18 mouse cellular contexts compared by ENCODE assay signal in genomic region chr5:112218679-112219078, GRCm38 (mm10). TPM values are rescaled to one million over a fixed set of nuclear protein-coding genes. Genes with fewer than 3 reads are reported as not detected.
A peak's percentile ranks its signal among the peaks of the same experiment; 100 is the strongest.
DNase-seq lines count a peak whose midpoint lies in the region; ATAC-seq lines count a peak whose summit lies in the region.
"Had no signal": no experiment of that assay in that cellular context is flagged by ENCODE, and none has a peak within 500 bp of the region (broad histone marks: within the 10 kb centered on the region; RNA-seq: fewer than 3 reads in every experiment).

No protein-coding gene starts in this region.

- peak overlapping the region; percentile 41; the same call in 1 of the 2 replicates for H3K27ac ChIP-seq in forebrain, embryonic 10.5 days
- no peak overlapping the region for H3K27ac ChIP-seq in forebrain, embryonic 16.5 days (ENCODE audit: low read length)
- H3K27ac ChIP-seq in hindbrain, embryonic 11.5 days (ENCODE audit: low read depth, low read length) = peak overlapping the region; percentile 55; the same call in 1 of the 2 replicates
- no peak overlapping the region for H3K27ac ChIP-seq in hindbrain, embryonic 16.5 days (ENCODE audit: low read depth, low read length)
- H3K27ac ChIP-seq in midbrain, embryonic 10.5 days (replicated peaks) = peak overlapping the region; percentile 80; the same call in 1 of the 2 replicates
- peak overlapping the region; percentile 88; the same call in 1 of the 2 replicates for H3K27ac ChIP-seq in neural tube, embryonic 13.5 days (replicated peaks)
- no peak overlapping the region for H3K27ac ChIP-seq in intestine, embryonic 16.5 days (ENCODE audit: low read length)
- H3K27ac ChIP-seq: left cerebral cortex, adult 2 months; liver, embryonic 13.5 days; macrophage had no signal

- WGBS in forebrain, embryonic 10.5 days = 84% methylated on average over 4 of the region's 4 CpGs
- 72% methylated on average over 4 of the region's 4 CpGs for WGBS in forebrain, embryonic 16.5 days
- WGBS in hindbrain, embryonic 11.5 days = 75% methylated on average over 4 of the region's 4 CpGs
- 49% methylated on average over 4 of the region's 4 CpGs for WGBS in hindbrain, embryonic 16.5 days
- 83% methylated on average over 4 of the region's 4 CpGs for WGBS in midbrain, embryonic 10.5 days
- 63% methylated on average over 4 of the region's 4 CpGs for WGBS in neural tube, embryonic 13.5 days
- WGBS in intestine, embryonic 16.5 days = 64% methylated on average over 4 of the region's 4 CpGs

- H3K4me1 ChIP-seq in forebrain, embryonic 10.5 days = peaks cover 97% of the 10 kb centered on the region
- H3K4me1 ChIP-seq in forebrain, embryonic 16.5 days (replicated peaks; ENCODE audit: control insufficient read depth, insufficient read depth, low read length) = peaks cover 39% of the 10 kb centered on the region
- peaks cover 27% of the 10 kb centered on the region for H3K4me1 ChIP-seq in hindbrain, embryonic 11.5 days (replicated peaks; ENCODE audit: control insufficient read depth, insufficient read depth, low read length)
- peaks cover 19% of the 10 kb centered on the region for H3K4me1 ChIP-seq in hindbrain, embryonic 16.5 days (ENCODE audit: control insufficient read depth, insufficient read depth, low read depth, low read length)
- peaks cover 97% of the 10 kb centered on the region for H3K4me1 ChIP-seq in midbrain, embryonic 10.5 days
- peaks cover 97% of the 10 kb centered on the region for H3K4me1 ChIP-seq in neural tube, embryonic 13.5 days (replicated peaks)
- H3K4me1 ChIP-seq in intestine, embryonic 16.5 days (ENCODE audit: control insufficient read depth, insufficient read depth, low read length) = peaks cover 11% of the 10 kb centered on the region

- no peak overlapping the region for H3K4me3 ChIP-seq in forebrain, embryonic 10.5 days
- no peak overlapping the region for H3K4me3 ChIP-seq in forebrain, embryonic 16.5 days (replicated peaks; ENCODE audit: low read length)
- no peak overlapping the region for H3K4me3 ChIP-seq in hindbrain, embryonic 11.5 days (ENCODE audit: low read depth, low read length)
- H3K4me3 ChIP-seq in hindbrain, embryonic 16.5 days (ENCODE audit: low read length) = no peak overlapping the region
- H3K4me3 ChIP-seq in midbrain, embryonic 10.5 days = no peak overlapping the region
- H3K4me3 ChIP-seq in neural tube, embryonic 13.5 days = no peak overlapping the region
- no peak overlapping the region for H3K4me3 ChIP-seq in intestine, embryonic 16.5 days (ENCODE audit: low read length)
- H3K4me3 ChIP-seq: left cerebral cortex, adult 2 months; liver, embryonic 13.5 days; lung, embryonic 15.5 days had no signal

- no peaks in the 10 kb centered on the region for H3K27me3 ChIP-seq in forebrain, embryonic 10.5 days (ENCODE audit: poor library complexity, severe bottlenecking)
- H3K27me3 ChIP-seq in forebrain, embryonic 16.5 days (replicated peaks; ENCODE audit: control insufficient read depth, insufficient read depth, low read length) = no peaks in the 10 kb centered on the region
- H3K27me3 ChIP-seq in hindbrain, embryonic 11.5 days (ENCODE audit: control insufficient read depth, insufficient read depth, low read length) = no peaks in the 10 kb centered on the region
- no peaks in the 10 kb centered on the region for H3K27me3 ChIP-seq in hindbrain, embryonic 16.5 days (replicated peaks; ENCODE audit: control insufficient read depth, insufficient read depth, low read length)
- no peaks in the 10 kb centered on the region for H3K27me3 ChIP-seq in midbrain, embryonic 10.5 days (ENCODE audit: low read depth, poor library complexity, severe bottlenecking)
- no peaks in the 10 kb centered on the region for H3K27me3 ChIP-seq in neural tube, embryonic 13.5 days
- H3K27me3 ChIP-seq in intestine, embryonic 16.5 days (replicated peaks; ENCODE audit: control insufficient read depth, insufficient read depth, low read length) = 0 out of 2 replicates have a peak, but pooled peaks cover 2% of the 10 kb centered on the region
- H3K27me3 ChIP-seq: lung, embryonic 15.5 days had no signal

- no peak for ATAC-seq in forebrain, embryonic 16.5 days
- ATAC-seq in hindbrain, embryonic 11.5 days (ENCODE audit: low FRiP score) = no peak
- ATAC-seq in hindbrain, embryonic 16.5 days = no peak
- ATAC-seq in neural tube, embryonic 13.5 days (ENCODE audit: low read depth) = no peak
- no peak for ATAC-seq in intestine, embryonic 16.5 days

- peaks cover 61% of the 10 kb centered on the region for H3K36me3 ChIP-seq in forebrain, embryonic 10.5 days (replicated peaks)
- H3K36me3 ChIP-seq in forebrain, embryonic 16.5 days (ENCODE audit: control insufficient read depth, insufficient read depth) = peaks cover 9% of the 10 kb centered on the region
- H3K36me3 ChIP-seq in hindbrain, embryonic 11.5 days (ENCODE audit: control insufficient read depth, insufficient read depth, low read length) = peaks cover 4% of the 10 kb centered on the region; the same call in 1 of the 2 replicates
- peaks cover 27% of the 10 kb centered on the region for H3K36me3 ChIP-seq in hindbrain, embryonic 16.5 days (ENCODE audit: control insufficient read depth, insufficient read depth, low read length)
- peaks cover 64% of the 10 kb centered on the region for H3K36me3 ChIP-seq in midbrain, embryonic 10.5 days
- peaks cover 63% of the 10 kb centered on the region for H3K36me3 ChIP-seq in neural tube, embryonic 13.5 days
- H3K36me3 ChIP-seq in intestine, embryonic 16.5 days (ENCODE audit: control insufficient read depth, insufficient read depth, low read length) = no peaks in the 10 kb centered on the region
- H3K36me3 ChIP-seq: liver, embryonic 13.5 days; lung, embryonic 15.5 days had no signal

- H3K9ac ChIP-seq in forebrain, embryonic 16.5 days (replicated peaks; ENCODE audit: low read depth, low read length) = no peak overlapping the region
- no peak overlapping the region for H3K9ac ChIP-seq in hindbrain, embryonic 11.5 days (ENCODE audit: low read depth, low read length)
- H3K9ac ChIP-seq in hindbrain, embryonic 16.5 days (ENCODE audit: low read depth, low read length) = no peak overlapping the region
- H3K9ac ChIP-seq in neural tube, embryonic 13.5 days = peak overlapping the region; percentile 26; the same call in 1 of the 2 replicates
- no peak overlapping the region for H3K9ac ChIP-seq in intestine, embryonic 16.5 days (ENCODE audit: low read depth, low read length)
- H3K9ac ChIP-seq: liver, embryonic 13.5 days; lung, embryonic 15.5 days had no signal

- DNase-seq in forebrain, embryonic 10.5 days (ENCODE audit: extremely low spot score, low spot score) = no peak
- no peak for DNase-seq in hindbrain, embryonic 11.5 days (ENCODE audit: low spot score)
- no peak for DNase-seq in midbrain, embryonic 10.5 days (ENCODE audit: low spot score)
- no peak for DNase-seq in spleen, adult 18-20 months
- DNase-seq: adrenal gland, adult 2 months; cerebellum, postnatal 25 days; gastrocnemius, postnatal 14 days; kidney, adult 11 months; kidney, postnatal 14 days; liver, embryonic 13.5 days; thymus, postnatal 14 days had no signal

- no peak overlapping the region for H3K4me2 ChIP-seq in forebrain, embryonic 16.5 days (ENCODE audit: low read length)
- no peak overlapping the region for H3K4me2 ChIP-seq in hindbrain, embryonic 11.5 days (replicated peaks; ENCODE audit: low read depth, low read length)
- H3K4me2 ChIP-seq in hindbrain, embryonic 16.5 days (ENCODE audit: low read length) = no peak overlapping the region
- H3K4me2 ChIP-seq in neural tube, embryonic 13.5 days = no peak overlapping the region
- no peak overlapping the region for H3K4me2 ChIP-seq in intestine, embryonic 16.5 days (ENCODE audit: low read depth, low read length)
- H3K4me2 ChIP-seq: liver, embryonic 13.5 days; lung, embryonic 15.5 days had no signal

- H3K9me3 ChIP-seq in forebrain, embryonic 10.5 days = no peaks in the 10 kb centered on the region
- no peaks in the 10 kb centered on the region for H3K9me3 ChIP-seq in forebrain, embryonic 16.5 days (ENCODE audit: control insufficient read depth, low read length)
- no peaks in the 10 kb centered on the region for H3K9me3 ChIP-seq in hindbrain, embryonic 11.5 days (ENCODE audit: control insufficient read depth, low read length)
- no peaks in the 10 kb centered on the region for H3K9me3 ChIP-seq in hindbrain, embryonic 16.5 days (ENCODE audit: control insufficient read depth, low read length)
- no peaks in the 10 kb centered on the region for H3K9me3 ChIP-seq in midbrain, embryonic 10.5 days (replicated peaks)
- no peaks in the 10 kb centered on the region for H3K9me3 ChIP-seq in neural tube, embryonic 13.5 days
- no peaks in the 10 kb centered on the region for H3K9me3 ChIP-seq in intestine, embryonic 16.5 days (ENCODE audit: control insufficient read depth, low read length)
- H3K9me3 ChIP-seq: liver, embryonic 13.5 days; lung, embryonic 15.5 days had no signal

RNA-seq across cellular contexts. Expression of gene Cryba4, which starts 33.6 kb away (rescaled TPM):
- polyA plus RNA-seq in forebrain, embryonic 10.5 days (2016; fragmentation: Nextera tagmentation; extraction: Ambion mirVana) = 0.48 TPM in 1 of 2 replicates, not detected in the other
- polyA plus RNA-seq in forebrain, embryonic 16.5 days (2015; fragmentation: Nextera tagmentation; extraction: Ambion mirVana) = 0.75 and 1.4 TPM in 2 replicates
- polyA plus RNA-seq in hindbrain, embryonic 11.5 days (2014; fragmentation: Nextera tagmentation; extraction: Ambion mirVana) = 1.4 and 1.9 TPM in 2 replicates
- polyA plus RNA-seq in hindbrain, embryonic 16.5 days (2015; fragmentation: Nextera tagmentation; extraction: Ambion mirVana) = 1.2 and 1.3 TPM in 2 replicates
- 0.43 and 1.4 TPM in 2 replicates for polyA plus RNA-seq in midbrain, embryonic 10.5 days (2016; fragmentation: Nextera tagmentation; extraction: Ambion mirVana)
- 3.4 and 4.0 TPM in 2 replicates for polyA plus RNA-seq in neural tube, embryonic 13.5 days (2015; fragmentation: Nextera tagmentation; extraction: Ambion mirVana)
- polyA plus RNA-seq in intestine, embryonic 16.5 days (2015; fragmentation: Nextera tagmentation; extraction: Ambion mirVana) = 1.3 and 1.5 TPM in 2 replicates

RNA-seq across cellular contexts. Expression of gene Crybb1, which starts 36.9 kb away (rescaled TPM):
- polyA plus RNA-seq in forebrain, embryonic 10.5 days (2016; fragmentation: Nextera tagmentation; extraction: Ambion mirVana) = 0.30 TPM in 1 of 2 replicates, not detected in the other
- 4.6 and 5.8 TPM in 2 replicates for polyA plus RNA-seq in forebrain, embryonic 16.5 days (2015; fragmentation: Nextera tagmentation; extraction: Ambion mirVana)
- 0.59 and 0.88 TPM in 2 replicates for polyA plus RNA-seq in hindbrain, embryonic 11.5 days (2014; fragmentation: Nextera tagmentation; extraction: Ambion mirVana)
- 6.6 and 7.7 TPM in 2 replicates for polyA plus RNA-seq in hindbrain, embryonic 16.5 days (2015; fragmentation: Nextera tagmentation; extraction: Ambion mirVana)
- polyA plus RNA-seq in midbrain, embryonic 10.5 days (2016; fragmentation: Nextera tagmentation; extraction: Ambion mirVana) = 0.41 and 0.91 TPM in 2 replicates
- 4.5 and 7.6 TPM in 2 replicates for polyA plus RNA-seq in neural tube, embryonic 13.5 days (2015; fragmentation: Nextera tagmentation; extraction: Ambion mirVana)
- 2.7 and 2.9 TPM in 2 replicates for polyA plus RNA-seq in intestine, embryonic 16.5 days (2015; fragmentation: Nextera tagmentation; extraction: Ambion mirVana)
- polyA plus RNA-seq: macrophage had no signal

RNA-seq across cellular contexts. Expression of gene Tpst2, which starts 57.8 kb away (rescaled TPM):
- polyA plus RNA-seq in forebrain, embryonic 10.5 days (2016; fragmentation: Nextera tagmentation; extraction: Ambion mirVana) = 36.7 and 37.7 TPM in 2 replicates
- 27.9 and 30.2 TPM in 2 replicates for polyA plus RNA-seq in forebrain, embryonic 16.5 days (2015; fragmentation: Nextera tagmentation; extraction: Ambion mirVana)
- 27.0 and 32.3 TPM in 2 replicates for polyA plus RNA-seq in hindbrain, embryonic 11.5 days (2014; fragmentation: Nextera tagmentation; extraction: Ambion mirVana)
- 35.6 and 35.9 TPM in 2 replicates for polyA plus RNA-seq in hindbrain, embryonic 16.5 days (2015; fragmentation: Nextera tagmentation; extraction: Ambion mirVana)
- 35.9 and 37.0 TPM in 2 replicates for polyA plus RNA-seq in midbrain, embryonic 10.5 days (2016; fragmentation: Nextera tagmentation; extraction: Ambion mirVana)
- 28.9 and 29.5 TPM in 2 replicates for polyA plus RNA-seq in neural tube, embryonic 13.5 days (2015; fragmentation: Nextera tagmentation; extraction: Ambion mirVana)
- 47.4 and 52.0 TPM in 2 replicates for polyA plus RNA-seq in intestine, embryonic 16.5 days (2015; fragmentation: Nextera tagmentation; extraction: Ambion mirVana)

Comparison
In these comparisons a context has a peak if more than half of its experiments do, and no peak if none do; other contexts are left out.
1. H3K27ac ChIP-seq: peak in forebrain, embryonic 10.5 days (single experiment), hindbrain, embryonic 11.5 days (single experiment), midbrain, embryonic 10.5 days (single experiment) and neural tube, embryonic 13.5 days (single experiment); none in forebrain, embryonic 16.5 days (single experiment), hindbrain, embryonic 16.5 days (single experiment) and intestine, embryonic 16.5 days (single experiment).